Mouse (Mus musculus) intestine, embryonic 16.5 days (tissue): ENCODE data around the gene Cyp2w1. TPM values are rescaled to one million over a fixed set of nuclear protein-coding genes. Genes with fewer than 3 reads are reported as not detected.
"Not testable (repeated sequence)": the region's sequence is repeated elsewhere in the genome, so short reads cannot be mapped to it uniquely, and the experiment has no call there.

ENCODE experiments used
- ATAC-seq: fragments of 200-750 bp; cut with Nextera tagmentation; 2 replicates; pipeline ENCODE4 v1.8.0; 2017; ENCODE audit warnings: moderate TSS enrichment, moderate library complexity
- H3K27ac ChIP-seq: fragments of 300-500 bp; sonication (generic); 2 replicates; pipeline ENCODE4 v1.5.1; 2014; ENCODE audit warnings: mild to moderate bottlenecking, low read length
- H3K27me3 ChIP-seq: fragments of 300-500 bp; sonication (generic); replicated peaks from 2 replicates; pipeline ENCODE4 v1.6.1; 2014; ENCODE audit warnings: low read length, control low read depth, mixed read lengths; ENCODE audit not compliant: control insufficient read depth, insufficient read depth
- H3K36me3 ChIP-seq: fragments of 300-500 bp; sonication (generic); 2 replicates; pipeline ENCODE4 v1.6.1; 2014; ENCODE audit warnings: low read length, control low read depth; ENCODE audit not compliant: control insufficient read depth, insufficient read depth
- H3K4me1 ChIP-seq: fragments of 300-500 bp; sonication (generic); 2 replicates; pipeline ENCODE4 v1.6.1; 2014; ENCODE audit warnings: low read length, control low read depth, mixed read lengths; ENCODE audit not compliant: control insufficient read depth, insufficient read depth
- H3K4me2 ChIP-seq: fragments of 300-500 bp; sonication (generic); 2 replicates; pipeline ENCODE4 v1.6.1; 2014; ENCODE audit warnings: low read depth, low read length, control low read depth
- H3K4me3 ChIP-seq: fragments of 300-500 bp; sonication (generic); 2 replicates; pipeline ENCODE4 v1.5.1; 2014; ENCODE audit warnings: mild to moderate bottlenecking, low read length
- H3K9ac ChIP-seq: fragments of 300-500 bp; sonication (generic); 2 replicates; pipeline ENCODE4 v1.6.1; 2014; ENCODE audit warnings: low read depth, low read length
- H3K9me3 ChIP-seq: fragments of 300-500 bp; sonication (generic); 2 replicates; pipeline ENCODE4 v1.6.1; 2016; ENCODE audit warnings: low read length, control low read depth; ENCODE audit not compliant: control insufficient read depth
- WGBS: fragments of 180-500 bp; shearing (Covaris S2); extraction: QIAGEN DNeasy Blood & Tissue Kit; methylation state at CpG from one replicate; pipeline ENCODE4 v1.1.7; 2014; 5-methylcytosine and 5-hydroxymethylcytosine counted together
- polyA plus RNA-seq: library from polyadenylated mRNA; unstranded; fragments of >200 nt; fragmentation: Nextera tagmentation; extraction: Ambion mirVana; gene quantifications from 2 replicates; pipeline ENCODE4 v1.2.1, GENCODE M21; 2015

The Cyp2w1 gene
- polyA plus RNA-seq, 1 experiment from 2014 or later, result 33.9 TPM

- Histone ChIP-seq H3K4me1 (peaks cover 29% of the 10 kb centered on the region), H3K4me2 (no peak overlapping the region), H3K9me3 (no peaks in the 10 kb centered on the region), H3K27me3 (peaks cover 17% of the 10 kb centered on the region; the same call in 1 of the 2 replicates), H3K4me3 (no peak overlapping the region), H3K27ac (no peak overlapping the region), H3K9ac (peak overlapping the region; percentile 29; the same call in 1 of the 2 replicates), H3K36me3 (no peaks in the 10 kb centered on the region)
- WGBS, result 68% methylated on average over 7 of the region's 7 CpGs
- ATAC-seq, result no peak
Measured at GRCm38 (mm10) chr5:139327634-139328020, 24.8 kb upstream of the Cyp2w1 start.

- H3K36me3 ChIP-seq, result peaks cover 5% of the 10 kb centered on the region; the same call in 1 of the 2 replicates
- H3K9ac ChIP-seq, result 0 out of 2 replicates have a peak overlapping the region, but pooled peaks have one; percentile 37
- 0 out of 2 replicates have a peak, but pooled peaks cover 3% of the 10 kb centered on the region for H3K27me3 ChIP-seq
- no peak overlapping the region for H3K4me2 ChIP-seq
- no peaks in the 10 kb centered on the region for H3K9me3 ChIP-seq
- no peak overlapping the region for H3K4me3 ChIP-seq
- WGBS, result 68% methylated on average over 7 of the region's 7 CpGs
- no peak overlapping the region for H3K27ac ChIP-seq
- ATAC-seq, result no peak
- H3K4me1 ChIP-seq, result peaks cover 11% of the 10 kb centered on the region
Measured at GRCm38 (mm10) chr5:139330766-139331165, 21.7 kb upstream of the Cyp2w1 start.

DNA sequence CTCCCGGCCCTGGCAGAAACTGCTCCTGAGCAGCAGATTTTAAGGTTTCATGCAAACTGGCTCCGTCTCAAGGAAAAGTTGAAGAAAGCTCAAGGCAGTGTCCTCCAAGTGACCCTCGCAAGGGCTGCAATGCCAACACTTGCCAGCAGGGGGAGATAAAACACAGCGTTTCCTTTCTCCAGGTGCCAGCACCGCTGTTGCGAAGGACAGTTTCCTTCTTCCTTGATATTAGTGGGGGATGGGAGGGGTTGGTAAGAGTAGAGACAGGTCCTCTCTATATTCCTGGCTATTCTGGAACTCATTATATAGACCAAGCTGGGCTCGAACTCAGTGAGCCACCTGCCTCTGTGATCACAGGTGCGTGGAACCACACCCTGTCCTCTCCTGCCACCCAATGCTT lies 20.7 kb upstream of the Cyp2w1 start:
- no peak overlapping the region for H3K4me3 ChIP-seq
- peak overlapping the region; percentile 95 for H3K27ac ChIP-seq
- no peaks in the 10 kb centered on the region for H3K27me3 ChIP-seq
- H3K9ac ChIP-seq, result peak overlapping the region; percentile 48
- H3K4me1 ChIP-seq, result peaks cover 8% of the 10 kb centered on the region
- peak; percentile 51 for ATAC-seq
- H3K4me2 ChIP-seq, result no peak overlapping the region
- no peaks in the 10 kb centered on the region for H3K9me3 ChIP-seq
- WGBS, result 13% methylated on average over 8 of the region's 8 CpGs
- peaks cover 6% of the 10 kb centered on the region; the same call in 1 of the 2 replicates for H3K36me3 ChIP-seq

- Histone ChIP-seq H3K36me3 (peaks cover 11% of the 10 kb centered on the region; the same call in 1 of the 2 replicates), H3K9ac (peak overlapping the region; percentile 60), H3K9me3 (no peaks in the 10 kb centered on the region), H3K4me1 (peaks cover 8% of the 10 kb centered on the region), H3K4me2 (peak overlapping the region; percentile 41), H3K4me3 (no peak overlapping the region; the same call in 1 of the 2 replicates), H3K27me3 (no peaks in the 10 kb centered on the region), H3K27ac (peak overlapping the region; percentile 95)
- WGBS, result 76% methylated on average over 8 of the region's 8 CpGs
- ATAC-seq, result peak; percentile 93
Measured at GRCm38 (mm10) chr5:139332590-139333272, 19.7 kb upstream of the Cyp2w1 start.

GRCm38 (mm10) chr5:139333301-139334013 lies 19.0 kb upstream of the Cyp2w1 start:
- no peak overlapping the region; the same call in 1 of the 2 replicates for H3K4me3 ChIP-seq
- H3K4me2 ChIP-seq, result peak overlapping the region; percentile 41
- no peak for ATAC-seq
- peak overlapping the region; percentile 94 for H3K27ac ChIP-seq
- WGBS, result 72% methylated on average over 16 of the region's 16 CpGs
- H3K9ac ChIP-seq, result peak overlapping the region; percentile 60
- H3K36me3 ChIP-seq, result peaks cover 11% of the 10 kb centered on the region; the same call in 1 of the 2 replicates
- H3K9me3 ChIP-seq, result no peaks in the 10 kb centered on the region
- peaks cover 13% of the 10 kb centered on the region for H3K4me1 ChIP-seq
- no peaks in the 10 kb centered on the region for H3K27me3 ChIP-seq

DNA sequence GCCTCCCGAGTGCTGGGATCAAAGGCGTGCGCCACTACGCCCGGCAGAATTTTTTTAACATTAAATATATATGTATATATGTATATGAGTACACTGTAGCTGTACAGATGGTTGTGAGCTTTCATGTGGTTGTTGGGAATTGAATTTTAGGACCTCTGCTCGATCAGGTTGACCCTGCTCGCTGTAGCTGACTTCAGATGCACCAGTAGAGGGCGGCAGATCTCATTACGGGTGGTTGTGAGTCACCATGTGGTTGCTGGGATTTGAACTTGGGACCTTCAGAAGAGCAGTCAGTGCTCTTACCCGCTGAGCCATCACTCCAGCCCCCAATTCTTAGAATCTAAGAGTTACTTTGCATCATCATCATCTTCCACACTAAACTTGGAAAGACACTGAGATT lies 18.0 kb upstream of the Cyp2w1 start:
- H3K27ac ChIP-seq, H3K4me2 ChIP-seq, H3K27me3 ChIP-seq, H3K9ac ChIP-seq, H3K4me3 ChIP-seq, ATAC-seq, H3K9me3 ChIP-seq: not testable (repeated sequence)
- Histone ChIP-seq H3K36me3 (peaks cover 12% of the 10 kb centered on the region), H3K4me1 (peaks cover 17% of the 10 kb centered on the region)
- 87% methylated on average over 10 of the region's 10 CpGs for WGBS

- 94% methylated on average over 4 of the region's 4 CpGs for WGBS
- Histone ChIP-seq H3K27ac (no peak overlapping the region), H3K4me2 (no peak overlapping the region), H3K4me3 (no peak overlapping the region), H3K4me1 (peaks cover 17% of the 10 kb centered on the region), H3K27me3 (no peaks in the 10 kb centered on the region), H3K9me3 (no peaks in the 10 kb centered on the region), H3K36me3 (peaks cover 24% of the 10 kb centered on the region), H3K9ac (no peak overlapping the region)
- ATAC-seq, result no peak
Measured at GRCm38 (mm10) chr5:139335634-139336033, 16.8 kb upstream of the Cyp2w1 start.

GRCm38 (mm10) chr5:139337826-139338370 lies 14.5 kb upstream of the Cyp2w1 start:
- Histone ChIP-seq H3K9me3 (no peaks in the 10 kb centered on the region), H3K4me1 (peaks cover 8% of the 10 kb centered on the region; the same call in 1 of the 2 replicates), H3K36me3 (peaks cover 29% of the 10 kb centered on the region), H3K4me3 (no peak overlapping the region), H3K27ac (peak overlapping the region; percentile 85), H3K27me3 (no peaks in the 10 kb centered on the region), H3K9ac (peak overlapping the region; percentile 35; the same call in 1 of the 2 replicates), H3K4me2 (no peak overlapping the region)
- 73% methylated on average over 13 of the region's 13 CpGs for WGBS
- 0 out of 2 replicates have a peak, but pooled peaks have one; percentile 11 for ATAC-seq

DNA sequence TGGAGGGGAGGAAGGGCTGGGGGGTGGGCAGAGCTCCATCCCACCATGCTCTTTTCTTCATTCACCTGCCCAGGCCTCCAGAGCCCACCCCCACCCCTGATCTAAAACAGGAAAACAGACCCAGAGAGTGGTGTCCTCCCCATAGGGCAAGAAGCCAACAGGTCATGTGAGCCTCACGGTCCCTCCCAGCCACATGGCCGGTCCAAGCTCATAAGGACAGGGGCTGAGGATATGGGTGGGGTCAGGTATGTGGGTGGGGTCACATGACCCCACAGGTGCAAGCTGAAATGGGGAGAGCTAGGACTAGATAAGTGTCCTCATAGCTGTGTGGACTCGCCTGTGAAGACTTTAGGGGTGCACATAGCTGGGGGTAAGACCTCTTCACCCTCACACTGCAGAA lies 14.0 kb upstream of the Cyp2w1 start:
- no peak overlapping the region for H3K4me3 ChIP-seq
- H3K9ac ChIP-seq, result peak overlapping the region; percentile 35; the same call in 1 of the 2 replicates
- WGBS, result 52% methylated on average over 3 of the region's 3 CpGs
- peak; percentile 62 for ATAC-seq
- no peaks in the 10 kb centered on the region for H3K9me3 ChIP-seq
- H3K27ac ChIP-seq, result peak overlapping the region; percentile 85
- H3K4me1 ChIP-seq, result peaks cover 9% of the 10 kb centered on the region
- H3K27me3 ChIP-seq, result no peaks in the 10 kb centered on the region
- H3K36me3 ChIP-seq, result peaks cover 29% of the 10 kb centered on the region
- H3K4me2 ChIP-seq, result no peak overlapping the region
